Mouse (Mus musculus) liver, embryonic 14.5 days (tissue): Measurements from ENCODE around the gene Atp11a. TPM values are rescaled to one million over a fixed set of nuclear protein-coding genes. Genes with fewer than 3 reads are reported as not detected.

ENCODE experiments used
- ATAC-seq: fragments of 200-750 bp; cut with Nextera tagmentation; 2 replicates; pipeline ENCODE4 v1.8.0; 2017; ENCODE audit warnings: moderate number of reproducible peaks, mild to moderate bottlenecking, moderate library complexity; ENCODE audit not compliant: insufficient read depth
- DNase-seq, 3 experiments: peaks; one replicate each; pipeline ENCODE4 v3.0.0-alpha.2; 2012 to 2013; ENCODE audit warnings: low read depth in 3 of 3, low spot score in 3 of 3
- H3K27ac ChIP-seq: fragments of 300-500 bp; sonication (generic); 2 replicates; pipeline ENCODE4 v1.5.1; 2014; ENCODE audit warnings: moderate library complexity, mild to moderate bottlenecking, control low read depth, inconsistent platforms
- H3K27me3 ChIP-seq: fragments of 300-500 bp; sonication (generic); 2 replicates; pipeline ENCODE4 v1.6.1; 2014; ENCODE audit warnings: mild to moderate bottlenecking, low read length, moderate library complexity; ENCODE audit not compliant: control insufficient read depth, insufficient read depth
- H3K36me3 ChIP-seq: fragments of 300-500 bp; sonication (generic); replicated peaks from 2 replicates; pipeline ENCODE4 v1.6.1; 2014; ENCODE audit warnings: low read depth; ENCODE audit not compliant: control insufficient read depth, insufficient read depth
- H3K4me1 ChIP-seq, 2 experiments: fragments of 200-500 bp in 1 of 2; fragments of 300-500 bp in 1 of 2; sonication (generic) in 1 of 2; replicated peaks; 2 replicates each; pipeline ENCODE4 v1.6.1; 2012 to 2014; ENCODE audit warnings: antibody characterized with exemption in 1 of 2, inconsistent platforms in 1 of 2, low read length in 1 of 2; ENCODE audit not compliant: control insufficient read depth in 2 of 2, insufficient read depth in 2 of 2
- H3K4me2 ChIP-seq: fragments of 300-500 bp; sonication (generic); 2 replicates; pipeline ENCODE4 v1.6.1; 2014; ENCODE audit warnings: low read depth, mild to moderate bottlenecking, control low read depth, moderate library complexity
- H3K4me3 ChIP-seq, 2 experiments: fragments of 200-500 bp in 1 of 2; fragments of 300-500 bp in 1 of 2; sonication (generic) in 1 of 2; 2 replicates each; pipeline ENCODE4 v1.5.1; 2012 to 2014; ENCODE audit warnings: low read depth in 2 of 2, low read length in 2 of 2, mild to moderate bottlenecking in 2 of 2, control low read depth in 1 of 2, inconsistent platforms in 1 of 2, moderate library complexity in 1 of 2; ENCODE audit not compliant: insufficient read depth in 1 of 2
- H3K9ac ChIP-seq: fragments of 300-500 bp; sonication (generic); replicated peaks from 2 replicates; pipeline ENCODE4 v1.6.1; 2014; ENCODE audit warnings: mild to moderate bottlenecking, control low read depth, moderate library complexity
- H3K9me3 ChIP-seq: fragments of 300-500 bp; sonication (generic); 2 replicates; pipeline ENCODE4 v1.6.1; 2016; ENCODE audit warnings: low read length, mixed read lengths; ENCODE audit not compliant: control insufficient read depth
- CTCF ChIP-seq: IDR thresholded peaks from 2 replicates; pipeline ENCODE4 v1.5.1; 2016; ENCODE audit warnings: antibody characterized with exemption, low read depth, control low read depth
- EP300 ChIP-seq: IDR thresholded peaks from 2 replicates; pipeline ENCODE4 v1.6.1; 2016; ENCODE audit warnings: antibody characterized with exemption, low read depth
- WGBS: fragments of 180-500 bp; shearing (Covaris S2); extraction: QIAGEN DNeasy Blood & Tissue Kit; methylation state at CpG from one replicate; pipeline ENCODE4 v1.1.7; 2014; ENCODE audit not compliant: insufficient replicate concordance; 5-methylcytosine and 5-hydroxymethylcytosine counted together
- polyA plus RNA-seq, 2 experiments: library from polyadenylated mRNA; depleted of rRNA in 1 of 2; stranded (reverse) in 1 of 2; unstranded in 1 of 2; fragments of >200 nt; fragmentation: Nextera tagmentation in 1 of 2; extraction: Ambion mirVana in 1 of 2; gene quantifications; 2 replicates each; pipeline versions ENCODE4 v1.2.1 to v1.2.3; 2012 to 2014

Gene Atp11a
- polyA plus RNA-seq, 2 experiments = 1.2 to 2.7 TPM

GRCm38 (mm10) chr8:12828298-12828697 lies 71.5 kb downstream of the Atp11a start:
- Histone ChIP-seq H3K4me3 (no peak overlapping the region), H3K27ac (no peak overlapping the region), H3K27me3 (peaks cover 4% of the 10 kb centered on the region; the same call in 1 of the 2 replicates), H3K36me3 (no peaks in the 10 kb centered on the region), H3K9me3 (no peaks in the 10 kb centered on the region), H3K4me2 (no peak overlapping the region), H3K9ac (no peak overlapping the region), H3K4me1 (0 out of 4 replicates have a peak, but pooled peaks cover 0 to 2% of the 10 kb centered on the region in 2 experiments)
- WGBS = 41% methylated on average over 6 of the region's 6 CpGs
- ATAC-seq (no peak), DNase-seq (peak in 1 of 3 experiments; percentile 3)
- no peak for TF ChIP-seq CTCF

DNA sequence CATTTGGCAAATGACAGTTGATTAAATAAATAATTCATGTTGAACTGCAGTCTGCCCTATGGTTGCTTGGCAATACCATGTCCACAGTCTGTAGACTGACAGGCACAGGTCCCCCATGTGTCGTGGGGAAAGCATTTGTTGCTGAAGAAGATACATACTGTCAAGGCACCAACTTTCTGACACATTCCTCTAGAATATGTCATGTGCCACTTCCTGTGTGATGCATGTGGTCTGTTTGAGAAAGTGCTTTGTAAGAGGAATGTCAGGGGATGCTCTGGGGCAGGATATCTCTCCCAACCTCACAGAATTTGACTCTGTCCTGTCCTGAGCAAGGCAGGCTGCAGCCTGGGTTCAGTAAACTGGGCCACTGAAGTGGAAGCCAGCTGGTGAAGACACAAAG lies 72.6 kb downstream of the Atp11a start:
- Histone ChIP-seq H3K4me1 (0 out of 4 replicates have a peak, but pooled peaks cover 0 to 2% of the 10 kb centered on the region in 2 experiments), H3K27ac (no peak overlapping the region), H3K9ac (no peak overlapping the region), H3K36me3 (no peaks in the 10 kb centered on the region), H3K4me2 (no peak overlapping the region), H3K27me3 (peaks cover 4% of the 10 kb centered on the region; the same call in 1 of the 2 replicates), H3K4me3 (no peak overlapping the region), H3K9me3 (no peaks in the 10 kb centered on the region)
- ATAC-seq = no peak
- 49% methylated on average over 1 of the region's 1 CpGs for WGBS
- TF ChIP-seq EP300 = no peak
- no peak for TF ChIP-seq CTCF
- DNase-seq = no peak

GRCm38 (mm10) chr8:12831659-12832589 lies 75.1 kb downstream of the Atp11a start:
- no peak for ATAC-seq

DNA sequence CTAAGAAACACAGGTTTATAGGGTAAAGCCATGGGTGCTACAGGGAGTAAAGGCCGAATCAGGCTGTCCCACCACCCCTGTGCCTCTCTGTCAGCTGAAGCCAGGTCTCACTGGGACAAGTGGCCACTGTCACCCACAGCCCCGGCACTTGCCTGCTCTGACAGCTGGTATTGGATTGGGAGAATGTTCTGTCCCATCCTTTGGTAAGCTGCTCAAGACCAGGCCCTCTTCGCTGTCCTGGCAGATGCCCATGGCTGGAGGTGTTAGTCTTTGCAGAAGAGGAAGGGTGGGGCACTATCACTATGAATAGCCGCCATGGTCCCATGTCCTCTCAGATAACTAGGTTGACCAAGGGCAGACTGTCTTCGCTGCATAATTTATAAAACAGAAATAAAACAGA lies 76.8 kb downstream of the Atp11a start:
- WGBS = 65% methylated on average over 5 of the region's 5 CpGs
- no peak overlapping the region for H3K4me3 ChIP-seq
- H3K4me1 ChIP-seq = no peaks in the 10 kb centered on the region
- H3K9me3 ChIP-seq = no peaks in the 10 kb centered on the region
- no peaks in the 10 kb centered on the region for H3K36me3 ChIP-seq
- TF ChIP-seq EP300 (no peak), CTCF (no peak)
- H3K27me3 ChIP-seq = peaks cover 8% of the 10 kb centered on the region
- no peak overlapping the region for H3K9ac ChIP-seq
- DNase-seq (no peak), ATAC-seq (no peak)
- H3K27ac ChIP-seq = no peak overlapping the region
- H3K4me2 ChIP-seq = no peak overlapping the region

More at GRCm38 (mm10) chr8:12831659-12832589, 75.1 kb downstream of the Atp11a start:
- no peak for DNase-seq
- Histone ChIP-seq H3K4me2 (no peak overlapping the region), H3K27ac (no peak overlapping the region), H3K4me3 (no peak overlapping the region), H3K4me1 (no peaks in the 10 kb centered on the region), H3K9ac (no peak overlapping the region), H3K36me3 (no peaks in the 10 kb centered on the region), H3K9me3 (no peaks in the 10 kb centered on the region), H3K27me3 (peaks cover 12% of the 10 kb centered on the region)
- TF ChIP-seq CTCF (no peak), EP300 (no peak)
- WGBS = 68% methylated on average over 7 of the region's 7 CpGs

DNA sequence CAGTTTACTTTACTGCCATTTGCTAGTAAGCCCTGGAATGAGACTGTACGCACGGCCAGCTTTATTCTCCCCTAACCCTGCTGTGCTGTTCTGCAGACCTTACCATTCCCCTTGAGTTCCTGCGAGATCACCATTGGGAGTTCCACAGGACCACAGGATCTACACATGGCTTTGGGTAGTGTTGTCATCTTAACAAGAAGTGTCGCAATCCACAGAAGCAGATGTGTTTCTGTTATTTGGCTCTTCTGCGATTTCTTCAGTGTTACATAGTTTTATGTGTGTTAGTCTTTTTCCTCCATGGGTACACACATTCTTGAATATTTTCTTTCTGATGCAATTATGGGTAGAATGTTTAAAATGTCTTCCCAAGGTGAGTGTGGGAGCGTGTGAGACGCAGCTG lies 84.0 kb downstream of the Atp11a start:
- H3K27me3 ChIP-seq = peaks cover 12% of the 10 kb centered on the region
- no peak overlapping the region for H3K4me3 ChIP-seq
- H3K9ac ChIP-seq = no peak overlapping the region
- H3K27ac ChIP-seq = no peak overlapping the region
- WGBS = 76% methylated on average over 7 of the region's 7 CpGs
- TF ChIP-seq EP300 (no peak), CTCF (no peak)
- no peaks in the 10 kb centered on the region for H3K4me1 ChIP-seq
- no peak overlapping the region for H3K4me2 ChIP-seq
- DNase-seq (no peak), ATAC-seq (no peak)
- no peaks in the 10 kb centered on the region for H3K9me3 ChIP-seq
- H3K36me3 ChIP-seq = no peaks in the 10 kb centered on the region
